Mouse (Mus musculus): ENCODE measurements around the gene Alox12e.

The Alox12e gene

GRCm38 (mm10) chr11:70285686-70286085 lies 36.7 kb downstream of the Alox12e start:
- in situ Hi-C loops (cut with MboI, MseI) = no loop called here

GRCm38 (mm10) chr11:70284757-70285156 lies 37.7 kb downstream of the Alox12e start:
- in situ Hi-C loops (cut with MboI, MseI) = no loop called here

DNA sequence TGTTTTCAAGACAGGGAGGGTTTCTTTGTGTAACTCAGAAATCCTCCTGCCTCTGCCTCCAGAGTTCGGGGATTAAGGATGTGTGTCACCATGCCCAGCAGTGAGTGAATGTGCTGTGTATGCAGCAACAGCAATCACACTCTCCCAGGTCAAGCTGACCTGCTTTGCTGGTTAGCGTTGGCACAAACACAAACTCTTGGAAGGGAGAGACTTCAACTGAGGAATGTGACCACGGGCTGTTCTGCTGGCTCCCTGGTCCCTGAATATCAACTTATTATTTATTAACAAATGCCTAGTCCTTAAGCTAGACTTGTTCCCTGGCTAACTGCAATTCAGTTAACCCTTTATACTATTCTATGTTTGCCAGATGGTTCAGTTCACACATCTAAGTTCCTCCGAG lies 38.8 kb downstream of the Alox12e start:
- in situ Hi-C loops (cut with MboI, MseI) = no loop called here

DNA sequence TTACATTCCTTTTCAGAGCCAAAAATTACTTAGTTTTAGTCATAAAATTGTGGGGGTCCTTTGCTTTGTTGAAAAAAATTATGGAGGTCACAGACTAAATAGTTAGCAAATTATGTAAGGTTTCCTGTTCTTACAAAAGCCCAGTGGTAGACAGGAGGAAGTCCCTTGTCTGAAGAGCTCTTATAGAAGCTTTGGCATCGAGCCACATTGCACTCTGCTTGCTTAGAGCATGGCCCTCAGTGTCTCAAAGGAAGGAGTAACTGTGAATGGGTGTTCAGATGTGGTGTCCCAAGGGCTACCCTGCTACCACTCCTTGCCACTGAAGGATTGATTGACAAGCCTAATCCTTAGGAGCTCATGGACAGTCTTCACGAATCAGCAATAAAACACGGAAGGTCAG lies 42.0 kb downstream of the Alox12e start:
- in situ Hi-C loops (cut with MboI, MseI) = no loop called here

- in situ Hi-C loops (cut with MboI, MseI) = no loop called here
Measured at GRCm38 (mm10) chr11:70278961-70279360, 43.5 kb downstream of the Alox12e start.

DNA sequence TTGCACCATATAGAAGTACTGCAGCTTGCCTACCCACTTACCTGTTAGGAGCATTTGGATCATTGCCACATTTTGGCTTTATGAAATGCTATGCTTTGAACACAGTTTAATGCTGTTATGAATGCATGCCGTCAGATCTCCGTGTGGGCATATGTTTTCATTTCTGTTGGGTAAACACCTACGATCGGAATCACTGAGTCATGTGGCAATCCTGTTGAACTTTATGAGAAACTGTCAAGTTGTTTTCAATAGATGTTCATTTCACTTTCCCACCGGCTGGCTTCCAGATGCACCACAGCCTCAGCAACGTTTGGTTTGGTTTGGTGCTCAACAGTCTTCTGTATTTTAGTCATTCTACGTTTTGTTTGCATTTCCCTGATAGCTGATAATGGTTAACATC lies 50.8 kb downstream of the Alox12e start:
- in situ Hi-C loops (cut with MboI, MseI) = no loop called here

- in situ Hi-C loops (cut with MboI, MseI) = no loop called here
Measured at GRCm38 (mm10) chr11:70266405-70266804, 56.0 kb downstream of the Alox12e start.

GRCm38 (mm10) chr11:70265819-70266218 lies 56.6 kb downstream of the Alox12e start:
- in situ Hi-C loops (cut with MboI, MseI) = no loop called here

Measured in T-helper 2 cell (primary cell).